Mouse (Mus musculus) hindbrain, embryonic 12.5 days (tissue): ENCODE measurements at regions not wholly inside any gene's neighbourhood (a gene's known extent, or its start where the extent isn't known, plus 50 kb on each side); places are given as distances from the start of the nearest gene placed in this dataset.
A peak's percentile ranks its signal among the peaks of the same experiment; 100 is the strongest.

Source experiments
- ATAC-seq: fragments of 200-750 bp; cut with Nextera tagmentation; 2 replicates; pipeline ENCODE4 v1.8.0; 2017; ENCODE audit warnings: moderate TSS enrichment; ENCODE audit not compliant: low FRiP score
- H3K27ac ChIP-seq: fragments of 300-500 bp; sonication (generic); 2 replicates; pipeline ENCODE4 v1.5.1; 2016; ENCODE audit warnings: mild to moderate bottlenecking
- H3K27me3 ChIP-seq: fragments of 300-500 bp; sonication (generic); 2 replicates; pipeline ENCODE4 v1.6.1; 2016; ENCODE audit warnings: mild to moderate bottlenecking
- H3K36me3 ChIP-seq: fragments of 300-500 bp; sonication (generic); 2 replicates; pipeline ENCODE4 v1.6.1; 2016; ENCODE audit warnings: mild to moderate bottlenecking
- H3K4me1 ChIP-seq: fragments of 300-500 bp; sonication (generic); 2 replicates; pipeline ENCODE4 v1.6.1; 2016
- H3K4me2 ChIP-seq: fragments of 300-500 bp; sonication (generic); replicated peaks from 2 replicates; pipeline ENCODE4 v1.6.1; 2016; ENCODE audit warnings: mild to moderate bottlenecking
- H3K4me3 ChIP-seq: fragments of 300-500 bp; sonication (generic); 2 replicates; pipeline ENCODE4 v1.5.1; 2016; ENCODE audit warnings: mild to moderate bottlenecking
- H3K9ac ChIP-seq: fragments of 300-500 bp; sonication (generic); 2 replicates; pipeline ENCODE4 v1.6.1; 2016; ENCODE audit warnings: mild to moderate bottlenecking, moderate library complexity
- H3K9me3 ChIP-seq: fragments of 300-500 bp; sonication (generic); replicated peaks from 2 replicates; pipeline ENCODE4 v1.6.1; 2016; ENCODE audit warnings: mild to moderate bottlenecking
- WGBS: fragments of 180-500 bp; shearing (Covaris S2); methylation state at CpG from one replicate; pipeline ENCODE4 v1.1.7; 2016; 5-methylcytosine and 5-hydroxymethylcytosine counted together

DNA sequence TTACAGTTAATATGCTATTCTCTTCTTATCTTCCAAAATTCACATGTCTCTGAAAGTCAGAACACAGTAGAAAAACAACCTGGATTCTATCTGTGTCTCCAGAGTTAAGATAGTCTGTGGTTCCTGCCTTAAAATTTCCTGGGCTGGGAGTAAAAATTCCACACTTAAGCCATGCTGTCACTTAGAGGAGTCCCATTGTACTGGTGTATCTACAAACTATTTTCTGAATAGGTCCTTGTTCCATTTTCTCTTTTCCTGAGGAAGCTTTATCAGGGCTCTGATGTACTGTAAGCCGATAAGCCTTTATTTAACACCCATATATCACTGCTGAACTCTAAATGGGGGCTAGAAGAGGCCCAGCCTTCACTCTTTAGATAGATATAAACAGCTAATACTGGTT is 1171.1 kb downstream of the Efnb2 start:
- H3K9me3 ChIP-seq = no peaks in the 10 kb centered on the region
- no peak overlapping the region for H3K4me3 ChIP-seq
- no peak overlapping the region for H3K27ac ChIP-seq
- 83% methylated on average over 1 of the region's 1 CpGs for WGBS
- H3K9ac ChIP-seq = no peak overlapping the region
- no peak overlapping the region for H3K4me2 ChIP-seq
- H3K36me3 ChIP-seq = no peaks in the 10 kb centered on the region
- H3K4me1 ChIP-seq = no peaks in the 10 kb centered on the region
- ATAC-seq = no peak
- no peaks in the 10 kb centered on the region for H3K27me3 ChIP-seq

DNA sequence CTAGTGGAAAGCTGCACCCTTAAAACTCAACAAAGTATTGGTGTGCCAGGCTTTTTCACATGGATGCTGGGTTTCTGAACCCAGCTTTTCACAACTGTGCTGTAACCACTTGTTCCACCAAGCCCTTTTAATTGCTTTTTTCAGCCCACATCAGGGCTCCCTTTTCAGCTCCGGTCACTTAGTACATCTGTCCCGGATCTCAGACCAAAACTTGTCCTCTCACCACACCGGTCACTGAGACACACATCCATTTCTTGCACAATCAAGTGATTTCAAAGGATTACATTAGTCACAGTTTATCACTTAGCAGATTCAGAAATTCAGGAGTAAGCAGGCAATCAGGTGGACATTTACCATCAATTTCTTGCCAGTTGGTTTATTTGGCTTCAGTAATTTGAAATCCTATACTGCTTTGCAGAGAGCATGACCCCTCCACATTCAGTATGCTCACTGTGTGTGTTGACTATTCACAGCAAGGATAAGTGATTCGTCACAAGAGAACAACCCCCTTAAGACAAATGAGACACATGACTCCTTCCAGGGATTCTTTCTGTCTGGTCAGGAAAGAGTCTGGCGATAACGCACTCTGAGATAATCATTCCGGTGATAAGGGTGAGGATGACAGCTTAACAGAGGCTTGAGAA is 1188.8 kb downstream of the Efnb2 start:
- Histone ChIP-seq H3K4me3 (no peak overlapping the region), H3K4me1 (0 out of 2 replicates have a peak, but pooled peaks cover 6% of the 10 kb centered on the region), H3K9me3 (no peaks in the 10 kb centered on the region), H3K27me3 (no peaks in the 10 kb centered on the region; the same call in 1 of the 2 replicates), H3K36me3 (no peaks in the 10 kb centered on the region), H3K9ac (no peak overlapping the region), H3K27ac (no peak overlapping the region), H3K4me2 (no peak overlapping the region)
- WGBS = 27% methylated on average over 7 of the region's 7 CpGs
- peak; percentile 68; the same call in 1 of the 2 replicates for ATAC-seq

GRCm38 (mm10) chr8:7469261-7469660 is 1191.8 kb downstream of the Efnb2 start:
- WGBS = 96% methylated on average over 4 of the region's 4 CpGs
- H3K4me1 ChIP-seq = 0 out of 2 replicates have a peak, but pooled peaks cover 6% of the 10 kb centered on the region
- H3K4me2 ChIP-seq = no peak overlapping the region
- no peak overlapping the region for H3K4me3 ChIP-seq
- H3K27me3 ChIP-seq = no peaks in the 10 kb centered on the region; the same call in 1 of the 2 replicates
- ATAC-seq = no peak
- H3K27ac ChIP-seq = no peak overlapping the region
- no peaks in the 10 kb centered on the region for H3K9me3 ChIP-seq
- H3K9ac ChIP-seq = no peak overlapping the region
- no peaks in the 10 kb centered on the region for H3K36me3 ChIP-seq

- Histone ChIP-seq H3K27me3 (no peaks in the 10 kb centered on the region), H3K4me1 (no peaks in the 10 kb centered on the region), H3K36me3 (no peaks in the 10 kb centered on the region), H3K27ac (no peak overlapping the region), H3K9me3 (no peaks in the 10 kb centered on the region), H3K4me3 (no peak overlapping the region), H3K9ac (no peak overlapping the region), H3K4me2 (no peak overlapping the region)
- ATAC-seq = no peak
- WGBS = 72% methylated on average over 1 of the region's 1 CpGs
Observed at GRCm38 (mm10) chr8:7462798-7463197, 1198.2 kb downstream of the Efnb2 start.

GRCm38 (mm10) chr8:7449361-7449760 is 1211.7 kb downstream of the Efnb2 start:
- no peak for ATAC-seq
- H3K27me3 ChIP-seq = no peaks in the 10 kb centered on the region
- no peak overlapping the region for H3K9ac ChIP-seq
- no peaks in the 10 kb centered on the region for H3K9me3 ChIP-seq
- no peak overlapping the region for H3K4me2 ChIP-seq
- H3K27ac ChIP-seq = no peak overlapping the region
- no peaks in the 10 kb centered on the region for H3K36me3 ChIP-seq
- H3K4me1 ChIP-seq = no peaks in the 10 kb centered on the region
- no peak overlapping the region for H3K4me3 ChIP-seq

DNA sequence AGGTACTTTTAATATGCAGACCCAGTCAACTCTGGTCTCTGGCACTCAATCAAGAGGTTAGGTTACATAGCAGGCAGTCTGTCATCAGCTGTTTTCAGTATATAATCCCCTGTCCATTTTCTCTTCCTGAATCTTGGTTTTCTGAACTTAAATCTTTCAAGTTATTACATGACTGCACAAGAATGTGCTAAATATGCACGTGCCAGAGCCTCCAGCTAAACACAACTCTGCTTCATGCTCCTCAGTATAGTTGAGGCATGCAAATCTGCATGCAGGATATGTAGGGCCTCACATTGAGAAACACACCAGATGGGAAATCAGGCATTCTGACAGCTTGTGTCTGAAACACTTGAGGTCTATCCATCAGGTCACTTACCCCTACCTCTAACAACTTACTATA is 1214.0 kb downstream of the Efnb2 start:
- Histone ChIP-seq H3K36me3 (no peaks in the 10 kb centered on the region), H3K4me3 (no peak overlapping the region), H3K4me1 (no peaks in the 10 kb centered on the region), H3K4me2 (no peak overlapping the region), H3K9me3 (no peaks in the 10 kb centered on the region), H3K27ac (no peak overlapping the region), H3K9ac (no peak overlapping the region), H3K27me3 (no peaks in the 10 kb centered on the region)
- WGBS = 47% methylated on average over 1 of the region's 1 CpGs
- no peak for ATAC-seq

GRCm38 (mm10) chr8:7440829-7441228 is 1220.2 kb downstream of the Efnb2 start:
- H3K4me3 ChIP-seq = no peak overlapping the region
- H3K27me3 ChIP-seq = no peaks in the 10 kb centered on the region
- no peak overlapping the region for H3K9ac ChIP-seq
- no peak for ATAC-seq
- H3K4me2 ChIP-seq = no peak overlapping the region
- no peaks in the 10 kb centered on the region for H3K9me3 ChIP-seq
- H3K27ac ChIP-seq = no peak overlapping the region
- no peaks in the 10 kb centered on the region for H3K36me3 ChIP-seq
- H3K4me1 ChIP-seq = peaks cover 9% of the 10 kb centered on the region

GRCm38 (mm10) chr8:7440278-7440684 is 1220.8 kb downstream of the Efnb2 start:
- no peak overlapping the region for H3K27ac ChIP-seq

GRCm38 (mm10) chr8:7439869-7440268 is 1221.2 kb downstream of the Efnb2 start:
- Histone ChIP-seq H3K36me3 (no peaks in the 10 kb centered on the region), H3K9me3 (no peaks in the 10 kb centered on the region), H3K9ac (no peak overlapping the region), H3K4me3 (no peak overlapping the region), H3K27me3 (no peaks in the 10 kb centered on the region), H3K27ac (no peak overlapping the region), H3K4me2 (no peak overlapping the region), H3K4me1 (peaks cover 9% of the 10 kb centered on the region)
- ATAC-seq = no peak; the same call in 1 of the 2 replicates
- WGBS = 20% methylated on average over 3 of the region's 3 CpGs

More at GRCm38 (mm10) chr8:7440278-7440684, 1220.8 kb downstream of the Efnb2 start:
- peak; percentile 98 for ATAC-seq
- Histone ChIP-seq H3K9me3 (no peaks in the 10 kb centered on the region), H3K9ac (no peak overlapping the region), H3K36me3 (no peaks in the 10 kb centered on the region), H3K4me1 (peaks cover 9% of the 10 kb centered on the region), H3K4me3 (no peak overlapping the region), H3K27me3 (no peaks in the 10 kb centered on the region), H3K4me2 (0 out of 2 replicates have a peak overlapping the region, but pooled peaks have one; percentile 13)
- WGBS = 7% methylated on average over 4 of the region's 4 CpGs

GRCm38 (mm10) chr8:7430482-7430881 is 1230.6 kb downstream of the Efnb2 start:
- Histone ChIP-seq H3K4me3 (no peak overlapping the region), H3K4me1 (no peaks in the 10 kb centered on the region), H3K9me3 (no peaks in the 10 kb centered on the region), H3K9ac (no peak overlapping the region), H3K4me2 (no peak overlapping the region), H3K36me3 (no peaks in the 10 kb centered on the region), H3K27ac (no peak overlapping the region), H3K27me3 (no peaks in the 10 kb centered on the region)
- no peak for ATAC-seq

- no peak overlapping the region for H3K9ac ChIP-seq
- H3K27ac ChIP-seq = no peak overlapping the region
- no peak overlapping the region for H3K4me2 ChIP-seq
- WGBS = 85% methylated on average over 2 of the region's 2 CpGs
- H3K4me1 ChIP-seq = no peaks in the 10 kb centered on the region
- H3K36me3 ChIP-seq = no peaks in the 10 kb centered on the region
- ATAC-seq = no peak
- no peaks in the 10 kb centered on the region for H3K27me3 ChIP-seq
- no peak overlapping the region for H3K4me3 ChIP-seq
- H3K9me3 ChIP-seq = no peaks in the 10 kb centered on the region
Observed at GRCm38 (mm10) chr8:7398175-7398574, 1262.9 kb downstream of the Efnb2 start.

DNA sequence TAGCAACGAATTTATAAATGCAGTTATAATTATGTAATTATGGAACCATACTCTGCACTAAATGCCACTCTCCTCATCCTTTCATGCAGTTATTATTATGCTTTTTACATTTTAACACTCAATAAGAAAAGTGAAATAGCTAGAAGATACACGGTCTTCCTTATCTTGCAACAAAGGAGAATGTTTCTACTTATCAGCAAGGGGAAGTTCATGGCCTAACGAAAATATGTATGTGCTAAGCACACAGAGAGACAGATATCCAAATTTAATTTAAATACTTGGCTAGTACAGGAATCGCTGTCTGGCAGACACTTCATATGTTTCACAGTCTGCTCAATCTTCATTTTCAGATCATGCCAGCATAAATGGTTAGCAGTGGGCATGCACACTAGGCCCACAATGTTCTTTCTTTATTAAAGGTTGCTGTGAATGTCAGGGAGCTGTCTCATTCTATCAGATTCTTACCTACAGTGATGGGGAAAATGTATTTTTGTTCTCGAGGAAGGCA is 1263.6 kb downstream of the Efnb2 start:
- Histone ChIP-seq H3K9me3 (no peaks in the 10 kb centered on the region), H3K27ac (no peak overlapping the region), H3K4me3 (no peak overlapping the region), H3K36me3 (no peaks in the 10 kb centered on the region), H3K27me3 (no peaks in the 10 kb centered on the region), H3K4me2 (no peak overlapping the region), H3K9ac (no peak overlapping the region), H3K4me1 (no peaks in the 10 kb centered on the region)
- ATAC-seq = no peak
- WGBS = 79% methylated on average over 5 of the region's 5 CpGs
